Mouse (Mus musculus): ENCODE results near the gene Sec24a.
"Not testable (repeated sequence)": the region's sequence is repeated elsewhere in the genome, so short reads cannot be mapped to it uniquely, and the experiment has no call there.

Sec24a gene

GRCm38 (mm10) chr11:51763213-51763907, at the start of gene Sec24a, which contains the start of gene Sar1b:
TSS of gene Sec24a (minus strand) at chr11:51763634.
TSS of gene Sar1b (plus strand) at chr11:51763687.
- DNase-seq (ENCODE audit: low spot score in 2 of 2), result peak; percentile 66 to 77

GRCm38 (mm10) chr11:51812022-51812546, 48.6 kb upstream of the Sec24a start:
- no peak for DNase-seq (ENCODE audit: low spot score in 2 of 2)

- no peak for DNase-seq (ENCODE audit: low spot score in 2 of 2)
These were observed 47.8 kb upstream of the Sec24a start for GRCm38 (mm10) chr11:51811230-51811629.

- DNase-seq (ENCODE audit: low spot score in 2 of 2), result no peak
These were observed 46.3 kb upstream of the Sec24a start for GRCm38 (mm10) chr11:51809632-51810224.

- no peak for DNase-seq (ENCODE audit: low spot score in 2 of 2)
These were observed 43.9 kb upstream of the Sec24a start for GRCm38 (mm10) chr11:51807108-51807879.

- peak in 1 of 2 experiments; percentile 63 for DNase-seq (ENCODE audit: low spot score in 2 of 2)
These were observed 42.0 kb upstream of the Sec24a start for GRCm38 (mm10) chr11:51805221-51805981.

- DNase-seq (ENCODE audit: low spot score in 2 of 2), result no peak
These were observed 37.3 kb upstream of the Sec24a start for GRCm38 (mm10) chr11:51800634-51801325.

- DNase-seq (ENCODE audit: low spot score in 2 of 2), result no peak
These were observed 32.8 kb upstream of the Sec24a start for GRCm38 (mm10) chr11:51796272-51796671.

- DNase-seq (ENCODE audit: low spot score in 2 of 2), result no peak
These were observed 27.2 kb upstream of the Sec24a start for GRCm38 (mm10) chr11:51790662-51791061.

- not testable (repeated sequence) for DNase-seq (ENCODE audit: low spot score in 2 of 2)
These were observed 26.3 kb upstream of the Sec24a start for GRCm38 (mm10) chr11:51789735-51790134.

GRCm38 (mm10) chr11:51785926-51786325, 22.5 kb upstream of the Sec24a start:
- peak; percentile 33 to 51 for DNase-seq (ENCODE audit: low spot score in 2 of 2)

GRCm38 (mm10) chr11:51782721-51783120, 19.3 kb upstream of the Sec24a start:
- DNase-seq (ENCODE audit: low spot score in 2 of 2), result no peak

- DNase-seq (ENCODE audit: low spot score in 2 of 2), result no peak
These were observed 17.4 kb upstream of the Sec24a start for GRCm38 (mm10) chr11:51780773-51781267.

GRCm38 (mm10) chr11:51777478-51777877, 14.0 kb upstream of the Sec24a start:
- no peak for DNase-seq (ENCODE audit: low spot score in 2 of 2)

- DNase-seq (ENCODE audit: low spot score in 2 of 2), result no peak
These were observed 12.1 kb upstream of the Sec24a start for GRCm38 (mm10) chr11:51775507-51775906.

GRCm38 (mm10) chr11:51768296-51768695, 4.9 kb upstream of the Sec24a start:
- DNase-seq (ENCODE audit: low spot score in 2 of 2), result no peak

GRCm38 (mm10) chr11:51767579-51768220, 4.3 kb upstream of the Sec24a start:
- DNase-seq (ENCODE audit: low spot score in 2 of 2), result no peak

- no peak for DNase-seq (ENCODE audit: low spot score in 2 of 2)
These were observed 1.4 kb upstream of the Sec24a start for GRCm38 (mm10) chr11:51764816-51765215.

- DNase-seq (ENCODE audit: low spot score in 2 of 2), result no peak
These were observed 521 bp upstream of the Sec24a start for GRCm38 (mm10) chr11:51763955-51764354.

- no peak for DNase-seq (ENCODE audit: low spot score in 2 of 2)
These were observed 2.2 kb downstream of the Sec24a start for GRCm38 (mm10) chr11:51761241-51761640.
